Mouse (Mus musculus): ENCODE results near the gene Gabra4. TPM values are rescaled to one million over a fixed set of nuclear protein-coding genes. Genes with fewer than 3 reads are reported as not detected.

Gene Gabra4
- total and polyA plus RNA-seq, 2 experiments from 2014 or later = 14.1 to 26.9 TPM

GRCm38 (mm10) chr5:71608735-71609134 lies 49.4 kb downstream of the Gabra4 start:
- no peak overlapping the region for H3K4me3 ChIP-seq (ENCODE audit: low read length)
- H3K36me3 ChIP-seq (ENCODE audit: insufficient read depth, low read length) = no peaks in the 10 kb centered on the region
- no peak overlapping the region for H3K9ac ChIP-seq (replicated peaks; ENCODE audit: low read length)
- WGBS = 94% methylated on average over 1 of the region's 1 CpGs
- H3K9me3 ChIP-seq (ENCODE audit: low read length) = no peaks in the 10 kb centered on the region
- no peak overlapping the region for H3K27ac ChIP-seq
- no peak overlapping the region for H3K4me2 ChIP-seq (ENCODE audit: low read depth, low read length)
- no peaks in the 10 kb centered on the region for H3K27me3 ChIP-seq (ENCODE audit: insufficient read depth, low read length)
- H3K4me1 ChIP-seq (ENCODE audit: insufficient read depth, low read length) = no peaks in the 10 kb centered on the region
- ATAC-seq (no peak), DNase-seq (ENCODE audit: low spot score) (no peak)
- no peak for TF ChIP-seq CTCF (IDR thresholded peaks at IDR 0.05; ENCODE audit: low read depth)

GRCm38 (mm10) chr5:71606907-71607306 lies 51.2 kb downstream of the Gabra4 start:
- DNase-seq (ENCODE audit: low spot score) = peak; percentile 38
- Histone ChIP-seq H3K27ac (no peak overlapping the region), H3K4me2 (ENCODE audit: low read depth, low read length) (no peak overlapping the region), H3K4me3 (ENCODE audit: low read length) (no peak overlapping the region), H3K9me3 (ENCODE audit: low read length) (no peaks in the 10 kb centered on the region), H3K27me3 (ENCODE audit: insufficient read depth, low read length) (no peaks in the 10 kb centered on the region), H3K4me1 (ENCODE audit: insufficient read depth, low read length) (no peaks in the 10 kb centered on the region), H3K36me3 (ENCODE audit: insufficient read depth, low read length) (no peaks in the 10 kb centered on the region), H3K9ac (replicated peaks; ENCODE audit: low read length) (no peak overlapping the region)
- no peak for ATAC-seq
- TF ChIP-seq CTCF (IDR thresholded peaks at IDR 0.05; ENCODE audit: low read depth) = no peak
- whole genome bisulfite sequencing = 43% methylated on average over 4 of the region's 4 CpGs

GRCm38 (mm10) chr5:71604128-71604690 lies 53.9 kb downstream of the Gabra4 start:
- no peak for TF ChIP-seq CTCF (IDR thresholded peaks at IDR 0.05; ENCODE audit: low read depth)
- no peak overlapping the region for H3K27ac ChIP-seq
- peak; percentile 5 for DNase-seq (ENCODE audit: low spot score)
- 60% methylated on average over 8 of the region's 8 CpGs for WGBS
- no peaks in the 10 kb centered on the region for H3K4me1 ChIP-seq (ENCODE audit: insufficient read depth, low read length)
- no peak overlapping the region for H3K9ac ChIP-seq (replicated peaks; ENCODE audit: low read length)
- no peak overlapping the region for H3K4me2 ChIP-seq (ENCODE audit: low read depth, low read length)
- H3K36me3 ChIP-seq (ENCODE audit: insufficient read depth, low read length) = no peaks in the 10 kb centered on the region
- no peak for ATAC-seq
- H3K9me3 ChIP-seq (ENCODE audit: low read length) = no peaks in the 10 kb centered on the region
- H3K4me3 ChIP-seq (ENCODE audit: low read length) = no peak overlapping the region
- H3K27me3 ChIP-seq (ENCODE audit: insufficient read depth, low read length) = no peaks in the 10 kb centered on the region

DNA sequence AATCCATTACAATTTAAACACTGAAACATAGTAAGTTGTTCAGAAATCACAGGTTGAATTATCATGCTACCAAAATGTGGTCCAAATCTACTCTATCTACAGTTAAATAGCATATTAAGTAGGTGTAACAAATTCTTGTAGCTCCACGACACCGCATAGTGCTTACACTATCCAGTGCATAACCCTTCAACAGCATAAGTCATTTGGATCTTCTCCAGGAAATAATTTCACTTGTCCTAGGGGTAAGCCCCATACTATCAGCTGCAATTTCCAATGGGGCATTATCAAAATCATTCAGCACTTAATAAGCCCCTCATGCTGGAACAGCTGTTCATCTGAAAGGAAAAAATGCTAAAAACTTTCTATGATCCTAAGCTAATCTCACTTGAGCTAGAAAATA lies 62.8 kb downstream of the Gabra4 start:
- DNase-seq (ENCODE audit: low spot score) (no peak), ATAC-seq (no peak)
- Histone ChIP-seq H3K4me3 (ENCODE audit: low read length) (no peak overlapping the region), H3K4me1 (ENCODE audit: insufficient read depth, low read length) (no peaks in the 10 kb centered on the region), H3K9me3 (ENCODE audit: low read length) (no peaks in the 10 kb centered on the region), H3K27ac (no peak overlapping the region), H3K9ac (replicated peaks; ENCODE audit: low read length) (no peak overlapping the region), H3K4me2 (ENCODE audit: low read depth, low read length) (no peak overlapping the region), H3K36me3 (ENCODE audit: insufficient read depth, low read length) (no peaks in the 10 kb centered on the region), H3K27me3 (ENCODE audit: insufficient read depth, low read length) (no peaks in the 10 kb centered on the region)
- WGBS = 85% methylated on average over 2 of the region's 2 CpGs
- TF ChIP-seq CTCF (IDR thresholded peaks at IDR 0.05; ENCODE audit: low read depth) = no peak

DNA sequence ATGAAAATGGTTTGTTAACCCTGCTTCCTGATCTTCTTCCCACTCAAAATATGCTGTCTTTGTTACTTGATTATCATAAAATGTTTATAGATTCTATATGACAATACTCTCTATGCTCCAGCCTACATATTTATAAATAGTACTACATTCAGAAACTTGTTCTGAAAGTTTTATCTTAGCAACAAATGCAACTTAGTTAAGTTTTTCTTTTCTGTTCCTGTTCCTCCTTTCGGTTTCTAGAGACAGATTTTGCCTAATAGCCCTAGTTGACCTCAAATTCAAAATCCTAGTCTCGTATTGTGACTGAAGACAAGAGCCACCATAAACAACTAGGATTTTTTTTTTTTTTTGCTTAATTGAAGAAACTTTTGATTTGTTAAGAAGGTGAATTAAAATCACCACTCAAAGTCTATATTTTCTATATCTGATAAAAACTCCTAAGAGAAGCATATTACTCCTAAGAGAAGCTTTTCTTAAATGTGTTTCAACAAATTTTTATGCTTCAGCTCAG lies 64.3 kb downstream of the Gabra4 start:
- Histone ChIP-seq H3K9me3 (ENCODE audit: low read length) (no peaks in the 10 kb centered on the region), H3K4me2 (ENCODE audit: low read depth, low read length) (no peak overlapping the region), H3K27ac (no peak overlapping the region), H3K4me1 (ENCODE audit: insufficient read depth, low read length) (no peaks in the 10 kb centered on the region), H3K9ac (replicated peaks; ENCODE audit: low read length) (no peak overlapping the region), H3K4me3 (ENCODE audit: low read length) (no peak overlapping the region), H3K36me3 (ENCODE audit: insufficient read depth, low read length) (no peaks in the 10 kb centered on the region), H3K27me3 (ENCODE audit: insufficient read depth, low read length) (no peaks in the 10 kb centered on the region)
- ATAC-seq (no peak), DNase-seq (ENCODE audit: low spot score) (no peak)
- WGBS = 91% methylated on average over 2 of the region's 2 CpGs
- TF ChIP-seq CTCF (IDR thresholded peaks at IDR 0.05; ENCODE audit: low read depth) = no peak

DNA sequence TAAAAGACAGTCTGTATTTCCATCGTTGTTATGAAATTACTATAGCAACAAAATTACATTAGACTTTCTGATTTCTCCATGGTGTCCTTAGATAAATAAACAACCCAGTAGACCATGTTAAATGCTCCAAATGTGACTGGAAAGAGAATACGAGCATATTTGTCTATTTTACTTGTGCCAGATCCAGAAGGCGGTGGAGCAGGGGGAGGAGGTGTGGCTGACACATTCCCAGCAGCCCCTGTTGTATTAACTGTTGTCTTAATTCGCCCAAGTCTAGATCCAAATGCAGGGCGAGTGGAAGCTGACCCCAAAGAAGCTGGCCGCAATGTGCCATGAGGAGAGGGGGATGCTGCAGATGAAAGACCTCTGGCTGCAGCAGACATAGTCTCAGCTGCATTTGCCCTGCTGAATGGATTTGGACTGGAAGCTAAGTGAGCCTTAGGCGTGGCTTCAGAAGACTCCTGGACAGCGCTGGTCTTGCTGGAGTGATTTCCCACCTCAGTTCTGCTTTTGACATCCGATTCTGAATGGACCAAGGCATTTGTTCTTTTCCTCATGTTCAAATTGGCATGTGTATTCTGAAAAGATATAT lies 86.4 kb downstream of the Gabra4 start:
- TF ChIP-seq CTCF (IDR thresholded peaks at IDR 0.05; ENCODE audit: low read depth) = no peak
- Histone ChIP-seq H3K9me3 (ENCODE audit: low read length) (no peaks in the 10 kb centered on the region), H3K36me3 (ENCODE audit: insufficient read depth, low read length) (no peaks in the 10 kb centered on the region), H3K9ac (replicated peaks; ENCODE audit: low read length) (no peak overlapping the region), H3K27me3 (ENCODE audit: insufficient read depth, low read length) (no peaks in the 10 kb centered on the region), H3K27ac (no peak overlapping the region), H3K4me3 (ENCODE audit: low read length) (no peak overlapping the region), H3K4me2 (ENCODE audit: low read depth, low read length) (no peak overlapping the region), H3K4me1 (ENCODE audit: insufficient read depth, low read length) (no peaks in the 10 kb centered on the region)
- ATAC-seq = peak; percentile 45; the same call in 1 of the 2 replicates
- peak; percentile 5 for DNase-seq (ENCODE audit: low spot score)
- WGBS = 69% methylated on average over 9 of the region's 9 CpGs

GRCm38 (mm10) chr5:71548079-71548478 lies 110.0 kb downstream of the Gabra4 start, which contains the start of gene Cox7b2:
Gene Cox7b2, minus strand, starts transcription at chr5:71548205.
- Histone ChIP-seq H3K27me3 (ENCODE audit: insufficient read depth, low read length) (no peaks in the 10 kb centered on the region), H3K9me3 (ENCODE audit: low read length) (0 out of 2 replicates have a peak, but pooled peaks cover 2% of the 10 kb centered on the region), H3K4me2 (ENCODE audit: low read depth, low read length) (no peak within 1 kb of the TSS), H3K4me3 (ENCODE audit: low read length) (no peak within 1 kb of the TSS), H3K9ac (replicated peaks; ENCODE audit: low read length) (no peak within 1 kb of the TSS), H3K27ac (no peak within 1 kb of the TSS), H3K4me1 (ENCODE audit: insufficient read depth, low read length) (no peaks in the 10 kb centered on the region), H3K36me3 (ENCODE audit: insufficient read depth, low read length) (no peaks in the 10 kb centered on the region)
- no peak for TF ChIP-seq CTCF (IDR thresholded peaks at IDR 0.05; ENCODE audit: low read depth)
- 94% methylated on average over 10 of the region's 10 CpGs for WGBS
- DNase-seq (ENCODE audit: low spot score) = no peak
- ATAC-seq = no peak

Measured in hindbrain, postnatal 0 days (tissue).